Mouse (Mus musculus) liver, adult 2 months (tissue): Measurements from ENCODE around the gene Gpn2. TPM values are rescaled to one million over a fixed set of nuclear protein-coding genes. Genes with fewer than 3 reads are reported as not detected.
A peak's percentile ranks its signal among the peaks of the same experiment; 100 is the strongest.

Experiments used
- DNase-seq: peaks from one replicate; pipeline ENCODE4 v3.0.0-alpha.2; 2011; ENCODE audit warnings: low read depth, low spot score; ENCODE audit errors: extremely low read depth
- H3K27ac ChIP-seq: fragments of 200-500 bp; replicated peaks from 2 replicates; pipeline ENCODE4 v1.5.1; 2012; ENCODE audit warnings: low read depth, mild to moderate bottlenecking, control low read depth, inconsistent platforms, low read length; ENCODE audit not compliant: insufficient read depth
- H3K27me3 ChIP-seq: fragments of 200-500 bp; 2 replicates; pipeline ENCODE4 v1.6.1; 2012; ENCODE audit warnings: mild to moderate bottlenecking, moderate library complexity, low read length, inconsistent platforms; ENCODE audit not compliant: control insufficient read depth, insufficient read depth
- H3K36me3 ChIP-seq: fragments of 200-500 bp; 2 replicates; pipeline ENCODE4 v1.6.1; 2012; ENCODE audit warnings: low read length, inconsistent platforms; ENCODE audit not compliant: control insufficient read depth, insufficient read depth
- H3K4me1 ChIP-seq: fragments of 200-500 bp; 2 replicates; pipeline ENCODE4 v1.6.1; 2011; ENCODE audit warnings: low read length; ENCODE audit not compliant: control insufficient read depth, insufficient read depth
- H3K4me3 ChIP-seq: fragments of 200-500 bp; 2 replicates; pipeline ENCODE4 v1.5.1; 2011; ENCODE audit warnings: low read depth, mild to moderate bottlenecking, control low read depth, low read length, moderate library complexity; ENCODE audit not compliant: insufficient read depth
- H3K79me2 ChIP-seq: fragments of 200-500 bp; 2 replicates; pipeline ENCODE4 v1.6.1; 2012; ENCODE audit warnings: inconsistent platforms, mild to moderate bottlenecking, low read length, moderate library complexity; ENCODE audit not compliant: control insufficient read depth, insufficient read depth
- H3K9ac ChIP-seq: fragments of 200-500 bp; 2 replicates; pipeline ENCODE4 v1.6.1; 2012; ENCODE audit warnings: low read depth, mild to moderate bottlenecking, control low read depth, inconsistent platforms, low read length
- CTCF ChIP-seq: fragments of 200-500 bp; IDR thresholded peaks from 2 replicates; pipeline ENCODE4 v1.5.1; 2011; ENCODE audit warnings: low read depth, low read length, control low read depth
- POLR2A ChIP-seq: fragments of 200-500 bp; IDR thresholded peaks from 2 replicates; pipeline ENCODE4 v1.6.1; 2011; ENCODE audit warnings: low read length, control low read depth; ENCODE audit not compliant: insufficient read depth; ENCODE audit errors: extremely low read depth
- WGBS: fragments of 180-500 bp; shearing (Covaris S2); methylation state at CpG from one replicate; pipeline ENCODE4 v1.1.7; 2018; 5-methylcytosine and 5-hydroxymethylcytosine counted together
- polyA plus RNA-seq: library from polyadenylated mRNA; depleted of rRNA; stranded (reverse); fragments of >200 nt; gene quantifications from 2 replicates; pipeline ENCODE4 v1.2.3, GENCODE M21; 2012
- total RNA-seq: library from RNA; depleted of rRNA; stranded (reverse); fragments of >200 nt; gene quantifications from 2 replicates; pipeline ENCODE4 v1.2.3, GENCODE M21; 2014

Gpn2 gene
- total and polyA plus RNA-seq, 2 experiments, result 8.9 to 38.2 TPM

DNA sequence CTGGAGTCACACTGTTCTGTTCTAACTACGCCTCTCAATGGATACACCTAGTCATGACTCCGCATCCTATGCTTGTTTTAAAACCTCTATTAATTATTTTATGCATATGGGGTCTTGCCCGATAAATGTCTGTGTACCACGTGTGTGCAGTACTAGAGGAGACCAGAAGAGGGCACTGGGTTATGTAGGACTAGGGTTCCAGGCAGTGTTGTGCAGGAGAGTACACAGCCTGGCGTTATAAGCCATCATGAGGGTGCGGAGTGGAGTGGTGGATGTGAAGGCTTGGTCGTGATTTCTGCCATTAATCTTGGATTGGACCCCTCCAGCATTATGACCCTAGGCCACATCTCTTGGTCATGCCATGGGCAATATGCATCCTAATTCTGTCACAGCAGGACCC is 28.3 kb downstream of the Gpn2 start:
- TF ChIP-seq CTCF, result peak; percentile 12; the same call in 1 of the 2 replicates
- TF ChIP-seq POLR2A, result no peak
- over 99% methylated on average over 7 of the region's 7 CpGs for WGBS
- Histone ChIP-seq H3K4me3 (no peak overlapping the region), H3K27ac (no peak overlapping the region), H3K79me2 (no peaks in the 10 kb centered on the region), H3K36me3 (no peaks in the 10 kb centered on the region; the same call in 1 of the 2 replicates), H3K9ac (no peak overlapping the region), H3K27me3 (no peaks in the 10 kb centered on the region), H3K4me1 (no peaks in the 10 kb centered on the region)
- no peak for DNase-seq

DNA sequence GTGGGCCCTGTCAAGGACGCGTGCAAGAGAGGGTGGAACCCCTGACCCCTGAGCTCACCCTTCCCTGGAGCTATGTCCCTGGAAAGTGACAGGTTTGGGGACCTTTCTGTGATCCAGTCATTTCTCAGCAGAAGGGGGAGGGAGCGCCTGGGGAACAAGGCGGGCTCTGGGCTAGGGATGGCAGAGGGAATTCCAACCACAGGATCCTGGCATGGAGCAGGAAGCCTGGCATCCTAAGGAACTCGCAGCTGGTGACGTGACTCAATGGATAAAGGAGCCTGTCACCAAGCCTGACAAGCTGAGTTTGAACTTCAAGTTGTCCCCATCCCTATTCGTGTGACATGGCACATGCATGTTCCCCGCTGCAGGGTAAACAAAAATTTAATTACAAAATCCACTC is 28.9 kb downstream of the Gpn2 start:
- 95% methylated on average over 8 of the region's 8 CpGs for WGBS
- Histone ChIP-seq H3K4me1 (no peaks in the 10 kb centered on the region), H3K27ac (no peak overlapping the region), H3K9ac (no peak overlapping the region), H3K4me3 (no peak overlapping the region), H3K36me3 (no peaks in the 10 kb centered on the region; the same call in 1 of the 2 replicates), H3K27me3 (no peaks in the 10 kb centered on the region), H3K79me2 (no peaks in the 10 kb centered on the region)
- no peak for DNase-seq
- TF ChIP-seq CTCF, result no peak
- no peak for TF ChIP-seq POLR2A

DNA sequence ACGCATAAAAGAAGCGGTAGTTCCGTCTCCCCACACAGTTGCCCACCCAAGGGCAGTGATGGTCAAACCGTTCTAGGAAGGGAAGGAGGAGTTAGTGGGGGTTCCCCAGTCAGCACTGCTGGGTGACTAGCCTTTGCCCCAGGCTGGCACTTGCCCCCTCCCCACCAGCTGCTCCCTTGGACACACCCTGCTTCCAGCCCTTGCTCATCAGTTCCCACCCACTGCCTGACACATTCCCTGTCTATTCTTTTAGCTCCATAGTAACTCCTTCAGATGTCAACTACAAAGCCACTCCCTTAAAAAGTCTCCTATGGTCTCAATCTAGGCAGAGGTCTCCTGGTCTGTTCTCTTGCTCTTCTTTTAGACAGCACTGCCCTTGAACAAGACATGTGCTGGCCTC is 29.7 kb downstream of the Gpn2 start:
- no peak overlapping the region for H3K9ac ChIP-seq
- no peak for DNase-seq
- TF ChIP-seq POLR2A, result no peak
- TF ChIP-seq CTCF, result no peak
- no peaks in the 10 kb centered on the region for H3K27me3 ChIP-seq
- H3K36me3 ChIP-seq, result no peaks in the 10 kb centered on the region; the same call in 1 of the 2 replicates
- H3K4me1 ChIP-seq, result no peaks in the 10 kb centered on the region
- no peaks in the 10 kb centered on the region for H3K79me2 ChIP-seq
- H3K4me3 ChIP-seq, result no peak overlapping the region
- H3K27ac ChIP-seq, result no peak overlapping the region
- 89% methylated on average over 4 of the region's 4 CpGs for WGBS

DNA sequence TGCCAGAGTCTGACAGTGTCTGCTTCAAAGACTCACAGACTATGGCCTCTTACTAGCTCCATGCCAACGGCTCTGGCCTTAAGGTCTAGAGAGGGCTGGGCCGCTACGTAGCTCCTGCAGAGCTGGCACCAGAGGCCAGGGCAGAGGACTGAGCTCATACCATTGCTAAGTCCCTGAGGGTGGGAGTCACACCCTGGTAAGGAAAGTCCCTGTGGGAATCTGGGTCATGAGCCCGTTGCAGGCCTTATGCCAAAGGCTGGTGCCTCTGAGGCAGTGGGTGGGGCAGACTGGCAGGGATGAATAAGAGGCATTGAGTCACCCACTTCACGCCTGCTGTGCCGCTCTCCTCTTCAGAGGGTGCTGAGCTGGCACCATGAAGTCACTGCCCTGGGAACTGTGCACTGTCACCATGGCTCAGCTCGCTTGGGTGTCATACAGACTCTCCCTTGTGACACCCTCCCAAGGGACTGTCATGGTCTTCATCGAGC is 30.2 kb downstream of the Gpn2 start:
- H3K36me3 ChIP-seq, result no peaks in the 10 kb centered on the region; the same call in 1 of the 2 replicates
- H3K4me1 ChIP-seq, result no peaks in the 10 kb centered on the region
- H3K27me3 ChIP-seq, result no peaks in the 10 kb centered on the region
- DNase-seq, result no peak
- no peaks in the 10 kb centered on the region for H3K79me2 ChIP-seq
- H3K27ac ChIP-seq, result no peak overlapping the region
- H3K4me3 ChIP-seq, result no peak overlapping the region
- WGBS, result 82% methylated on average over 8 of the region's 8 CpGs
- no peak overlapping the region for H3K9ac ChIP-seq
- TF ChIP-seq CTCF (no peak), POLR2A (no peak)

DNA sequence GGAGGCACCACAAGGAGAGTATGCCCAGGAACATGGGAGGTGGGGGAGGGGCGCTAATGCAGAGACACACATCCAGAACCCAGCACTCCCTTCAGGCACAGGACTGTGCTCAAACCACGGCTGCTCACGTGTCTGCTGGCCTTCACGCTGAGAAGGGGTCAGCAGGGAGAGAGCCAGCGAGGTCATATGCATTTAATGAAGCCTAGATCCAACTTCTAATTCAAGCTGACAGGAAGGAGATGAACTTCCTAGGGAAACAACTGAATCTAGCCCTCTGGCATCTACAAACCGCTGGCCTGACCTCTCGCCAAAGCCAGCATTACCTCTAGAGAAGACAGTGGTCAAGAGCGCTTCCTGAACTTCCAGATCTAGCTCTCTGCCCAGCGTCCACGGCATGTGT is 31.3 kb downstream of the Gpn2 start:
- Histone ChIP-seq H3K9ac (no peak overlapping the region), H3K36me3 (no peaks in the 10 kb centered on the region; the same call in 1 of the 2 replicates), H3K27ac (0 out of 2 replicates have a peak overlapping the region, but pooled peaks have one; percentile 5), H3K4me1 (peaks cover 4% of the 10 kb centered on the region), H3K27me3 (no peaks in the 10 kb centered on the region), H3K79me2 (no peaks in the 10 kb centered on the region), H3K4me3 (no peak overlapping the region)
- TF ChIP-seq CTCF (no peak), POLR2A (no peak)
- WGBS, result 86% methylated on average over 10 of the region's 10 CpGs
- peak; percentile 12 for DNase-seq

DNA sequence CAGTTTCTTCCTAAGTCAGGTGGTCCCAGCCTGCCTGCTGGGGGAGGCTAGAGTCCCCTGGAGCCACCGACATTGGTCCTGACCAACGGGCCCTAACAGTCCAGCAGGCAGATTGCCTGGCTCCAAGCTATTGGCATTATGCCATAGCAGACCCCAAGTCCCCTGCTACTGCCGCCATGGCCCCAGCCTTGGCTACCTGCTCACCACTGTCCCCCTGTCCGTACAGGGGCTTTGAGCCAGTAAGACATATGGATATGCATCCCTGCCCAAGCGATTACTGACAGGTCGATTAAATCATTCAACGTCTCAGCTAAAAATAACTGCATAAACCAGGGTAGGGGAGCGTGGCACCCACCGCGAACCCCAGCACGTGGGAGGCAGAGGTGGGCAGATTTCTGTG is 33.8 kb downstream of the Gpn2 start:
- Histone ChIP-seq H3K27me3 (no peaks in the 10 kb centered on the region), H3K36me3 (no peaks in the 10 kb centered on the region), H3K27ac (no peak overlapping the region), H3K4me3 (no peak overlapping the region), H3K9ac (no peak overlapping the region), H3K4me1 (peaks cover 4% of the 10 kb centered on the region), H3K79me2 (peaks cover 4% of the 10 kb centered on the region; the same call in 1 of the 2 replicates)
- WGBS, result 96% methylated on average over 11 of the region's 11 CpGs
- DNase-seq, result no peak
- no peak for TF ChIP-seq CTCF
- TF ChIP-seq POLR2A, result no peak
